Mouse (Mus musculus): ENCODE data around the gene Mrgprx2. TPM values are rescaled to one million over a fixed set of nuclear protein-coding genes. Genes with fewer than 3 reads are reported as not detected.
"Not testable (repeated sequence)": the region's sequence is repeated elsewhere in the genome, so short reads cannot be mapped to it uniquely, and the experiment has no call there.

Gene Mrgprx2
- not detected in 2 replicates for polyA plus RNA-seq (2015; fragmentation: Nextera tagmentation; extraction: Ambion mirVana)

DNA sequence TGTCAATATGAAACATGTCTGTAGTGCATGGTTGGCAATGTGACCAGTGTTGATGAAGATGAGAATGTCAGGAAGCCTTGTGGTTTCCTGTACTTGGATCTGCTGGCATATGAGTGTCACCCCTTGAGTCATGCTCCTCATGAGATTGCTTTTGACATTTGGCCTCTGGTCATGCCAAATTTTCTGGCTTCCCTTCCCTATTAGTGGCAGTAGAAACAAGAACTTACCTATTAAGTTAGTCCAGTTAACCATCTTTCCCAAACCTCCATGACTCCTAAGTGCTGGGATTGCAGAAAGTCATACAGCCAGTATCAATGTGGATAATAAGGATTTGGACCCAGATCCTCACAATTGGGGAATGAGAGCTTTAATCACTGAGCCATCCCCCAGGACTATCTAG is at the start of gene Mrgprx2:
Gene Mrgprx2 (minus strand): TSS at position 101 of the 400 bp plus-strand sequence.
- no peak for DNase-seq (ENCODE audit: low spot score)

DNA sequence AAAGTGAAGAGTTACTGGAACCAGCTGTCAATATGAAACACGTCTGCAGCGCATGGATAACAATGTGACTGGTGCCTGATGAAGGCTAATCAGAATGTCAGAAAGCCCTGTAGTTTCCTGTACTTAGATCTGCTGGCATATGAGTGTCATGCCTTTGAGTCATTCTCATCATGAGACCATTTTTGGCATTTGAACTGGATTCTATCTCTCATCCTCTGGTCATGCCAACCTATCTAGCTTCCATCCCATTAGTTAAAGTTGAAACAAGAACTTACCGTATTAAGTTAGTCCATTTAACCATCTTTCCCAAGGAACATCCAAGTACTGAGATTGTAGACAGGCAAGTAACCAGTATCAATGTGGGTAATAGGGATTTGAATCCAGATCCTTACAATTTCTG is 42.9 kb downstream of the Mrgprx2 start, which contains the start of gene Mrgprb1:
Gene Mrgprb1 (minus strand): TSS at position 101 of the 400 bp plus-strand sequence.
- no peak for DNase-seq (ENCODE audit: low spot score)

DNA sequence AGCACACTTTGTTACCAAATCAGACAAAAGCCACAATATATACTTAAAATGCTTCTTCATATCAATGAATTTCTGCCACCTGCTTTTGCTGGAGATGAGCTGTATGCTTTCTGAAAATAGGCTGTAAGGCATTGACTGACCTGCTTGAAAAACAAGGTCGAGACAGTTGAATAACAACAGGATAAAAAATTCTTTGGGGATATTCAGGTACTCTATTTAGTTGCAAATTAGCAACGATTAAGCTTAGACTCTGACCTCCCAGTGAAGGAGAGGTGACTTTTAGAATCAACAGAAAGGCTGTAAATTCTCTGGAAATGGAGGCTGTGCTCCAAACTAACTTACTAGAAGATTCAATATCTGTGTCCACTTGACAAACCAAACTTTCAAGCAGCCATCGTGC is 62.5 kb downstream of the Mrgprx2 start:
- no peak for DNase-seq (ENCODE audit: low spot score)

DNA sequence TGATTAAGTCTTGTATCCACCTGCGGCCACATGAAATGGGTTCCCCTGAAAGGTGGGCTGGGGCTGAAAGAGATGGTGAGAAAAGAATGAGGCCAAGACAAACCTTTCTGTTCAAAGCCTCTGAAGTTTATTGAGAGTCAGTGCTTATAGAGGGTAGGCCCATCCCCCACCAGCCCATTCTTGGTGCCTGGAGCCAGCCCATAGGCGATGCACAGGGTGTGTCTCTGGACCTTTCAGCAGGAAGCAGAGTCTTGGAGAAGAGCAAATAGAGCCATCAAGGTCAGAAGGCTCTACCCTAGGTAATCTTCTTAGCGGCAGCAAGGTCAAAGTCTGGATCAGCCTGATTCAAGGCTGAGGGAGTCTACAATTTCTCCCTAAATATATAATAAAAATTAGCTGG is 63.2 kb downstream of the Mrgprx2 start:
- DNase-seq (ENCODE audit: low spot score) = not testable (repeated sequence)

Other genes with a start within 250 kb of the Mrgprx2 start
- gene Mrgprb8, start 110.8 kb downstream of the Mrgprx2 start, polyA plus RNA-seq (2015; fragmentation: Nextera tagmentation; extraction: Ambion mirVana) = not detected in 2 replicates
- 0.08 TPM in 1 of 2 replicates, not detected in the other for gene Mrgprb1, start 43.0 kb downstream of the Mrgprx2 start, polyA plus RNA-seq (2015; fragmentation: Nextera tagmentation; extraction: Ambion mirVana)
- 0.15 and 0.21 TPM in 2 replicates for gene Mrgprb2, start 58.8 kb upstream of the Mrgprx2 start, polyA plus RNA-seq (2015; fragmentation: Nextera tagmentation; extraction: Ambion mirVana)
- gene Mrgprb3, start 144.5 kb upstream of the Mrgprx2 start, polyA plus RNA-seq (2015; fragmentation: Nextera tagmentation; extraction: Ambion mirVana) = not detected in 2 replicates

All from thymus, postnatal 0 days (tissue).